Comparison of ENCODE assay signal across 26 mouse cellular contexts in the genomic region with DNA sequence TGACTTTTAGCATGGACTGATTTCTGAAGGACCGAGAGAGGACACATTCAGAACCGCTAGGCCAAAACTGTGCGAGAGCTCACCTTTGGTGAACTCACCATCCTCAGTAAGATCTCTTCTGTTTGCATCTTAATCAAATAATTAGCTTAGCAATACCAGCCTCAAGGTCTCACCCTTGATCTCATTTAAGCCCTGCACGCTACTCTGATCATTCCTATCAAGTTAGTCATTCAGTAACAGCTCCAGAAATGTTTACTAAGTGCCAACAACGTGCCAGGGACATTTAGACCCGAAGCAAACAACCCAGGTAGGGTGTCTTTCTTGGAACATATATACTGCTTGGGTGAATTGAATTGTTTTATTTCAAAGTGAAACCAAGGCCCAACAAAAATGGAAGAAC. TPM values are rescaled to one million over a fixed set of nuclear protein-coding genes. Genes with fewer than 3 reads are reported as not detected.
"Had no signal": no experiment of that assay in that cellular context is flagged by ENCODE, and none has a peak within 500 bp of the region (broad histone marks: within the 10 kb centered on the region; RNA-seq: fewer than 3 reads in every experiment).

No protein-coding gene starts in this region.

- H3K27me3 ChIP-seq: heart, embryonic 12.5 days; hindbrain, embryonic 12.5 days; intestine, embryonic 15.5 days; limb, embryonic 12.5 days; liver, embryonic 13.5 days; liver, embryonic 15.5 days had no signal

- DNase-seq: forebrain, postnatal 0 days; gastrocnemius, adult 2 months; gastrocnemius, postnatal 10 days; gastrocnemius, postnatal 25 days; heart, adult 18-20 months; heart, postnatal 10 days; heart, postnatal 4 days; liver; liver, embryonic 13.5 days had no signal

- H3K36me3 ChIP-seq: heart, embryonic 10.5 days; heart, embryonic 12.5 days; hindbrain, embryonic 10.5 days; hindbrain, embryonic 12.5 days; intestine, embryonic 15.5 days; limb, embryonic 10.5 days; limb, embryonic 12.5 days; liver, embryonic 13.5 days; liver, embryonic 15.5 days had no signal

- ATAC-seq: forebrain, postnatal 0 days; hindbrain, embryonic 16.5 days; inflammation-experienced regulatory T-cells, adult 6 months; intestine, embryonic 15.5 days; intestine, postnatal 0 days had no signal

- H3K9ac ChIP-seq: forebrain, postnatal 0 days; heart, embryonic 12.5 days; hindbrain, embryonic 12.5 days; hindbrain, embryonic 14.5 days; intestine, embryonic 15.5 days; limb, embryonic 12.5 days; liver, embryonic 13.5 days; liver, embryonic 15.5 days had no signal

- H3K4me2 ChIP-seq: heart, embryonic 12.5 days; hindbrain, embryonic 12.5 days; hindbrain, embryonic 14.5 days; intestine, embryonic 15.5 days; limb, embryonic 12.5 days; liver, embryonic 11.5 days; liver, embryonic 13.5 days; liver, embryonic 15.5 days had no signal

- H3K27ac ChIP-seq: gastrocnemius, adult 2 months; heart, embryonic 10.5 days; hindbrain, embryonic 10.5 days; hindbrain, embryonic 12.5 days; hindbrain, embryonic 14.5 days; intestine, embryonic 15.5 days; layer of hippocampus, adult 2 months; left cerebral cortex, adult 2 months; limb, embryonic 10.5 days; limb, embryonic 12.5 days; liver, embryonic 13.5 days; liver, embryonic 15.5 days had no signal

- H3K4me1 ChIP-seq: intestine, embryonic 15.5 days; limb, embryonic 10.5 days; limb, embryonic 12.5 days; liver, embryonic 13.5 days; liver, embryonic 15.5 days had no signal

- H3K9me3 ChIP-seq: heart, embryonic 10.5 days; heart, embryonic 12.5 days; hindbrain, embryonic 10.5 days; hindbrain, embryonic 12.5 days; intestine, embryonic 15.5 days; limb, embryonic 10.5 days; liver, embryonic 13.5 days; liver, embryonic 15.5 days had no signal

- H3K4me3 ChIP-seq: gastrocnemius, adult 2 months; heart, embryonic 10.5 days; heart, embryonic 12.5 days; hindbrain, embryonic 10.5 days; hindbrain, embryonic 12.5 days; intestine, embryonic 15.5 days; layer of hippocampus, adult 2 months; left cerebral cortex, adult 2 months; limb, embryonic 10.5 days; limb, embryonic 12.5 days; liver, embryonic 13.5 days; liver, embryonic 15.5 days had no signal

RNA-seq across cellular contexts. Expression of a gene that starts 44.0 kb away (rescaled TPM):
- polyA plus RNA-seq: forebrain, postnatal 0 days; heart, embryonic 12.5 days; heart, embryonic 14.5 days; heart, embryonic 16.5 days; hindbrain, embryonic 10.5 days; hindbrain, embryonic 12.5 days; hindbrain, embryonic 14.5 days; hindbrain, embryonic 16.5 days; inflammation-experienced regulatory T-cells, adult 6 months; limb, embryonic 10.5 days; limb, embryonic 12.5 days had no signal
